Mouse (Mus musculus) WW6 (cell line): ENCODE measurements at regions not wholly inside any gene's neighbourhood (a gene's known extent, or its start where the extent isn't known, plus 50 kb on each side); places are given as distances from the start of the nearest gene placed in this dataset.

Experiments used
- DNase-seq: peaks from one replicate; pipeline ENCODE4 v3.0.0-alpha.2; 2013; ENCODE audit warnings: low read depth, low spot score

DNA sequence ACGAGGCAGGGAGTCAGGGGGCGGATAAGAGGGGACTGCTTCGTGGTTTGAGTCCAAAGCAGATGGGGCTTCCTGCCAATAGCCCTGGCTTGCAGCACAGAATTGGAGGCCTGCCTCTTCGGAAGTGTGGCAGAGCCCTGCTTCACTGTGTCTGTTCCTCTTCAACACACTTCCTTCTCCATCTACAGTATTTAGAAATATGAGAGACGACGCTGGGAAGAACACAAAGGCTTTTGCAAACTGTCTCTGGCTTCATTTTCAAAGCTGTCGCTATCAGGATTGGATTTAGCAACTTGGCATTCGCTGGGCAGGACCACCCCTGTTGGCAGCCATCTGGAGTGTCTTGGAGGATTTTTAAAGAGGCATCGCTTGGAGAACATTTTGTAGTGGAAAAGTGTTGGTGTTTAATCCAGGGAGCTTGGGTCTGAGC is 95.3 kb upstream of the Gm6657 start:
- no peak for DNase-seq

DNA sequence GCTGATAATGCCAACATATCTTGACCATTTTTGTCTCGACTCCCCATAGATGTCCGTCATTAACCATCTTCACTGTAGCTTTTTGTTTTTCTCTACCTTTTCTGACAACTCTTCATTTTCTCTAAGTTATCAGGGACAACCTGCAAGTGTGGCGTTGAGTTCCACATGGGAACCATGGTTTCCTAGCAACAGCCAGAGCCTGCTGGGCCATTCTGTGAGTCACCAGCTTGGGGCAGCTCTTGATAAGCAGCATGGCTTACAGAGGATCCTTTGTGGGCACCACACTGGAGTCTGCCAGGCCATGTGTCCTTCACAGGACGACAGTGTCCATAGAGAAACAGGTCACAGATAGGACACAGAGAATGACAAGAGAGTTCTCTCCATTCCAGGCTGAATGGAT is 94.3 kb upstream of the Gm6657 start:
- DNase-seq: no peak

GRCm38 (mm10) chr12:78100756-78101155 is 93.3 kb upstream of the Gm6657 start:
- DNase-seq: no peak

- no peak for DNase-seq
Measured at GRCm38 (mm10) chr12:78109931-78110330, 84.1 kb upstream of the Gm6657 start.

GRCm38 (mm10) chr12:78118131-78118530 is 75.9 kb upstream of the Gm6657 start:
- DNase-seq: no peak

GRCm38 (mm10) chr12:78119246-78119645 is 74.8 kb upstream of the Gm6657 start:
- DNase-seq: no peak

DNA sequence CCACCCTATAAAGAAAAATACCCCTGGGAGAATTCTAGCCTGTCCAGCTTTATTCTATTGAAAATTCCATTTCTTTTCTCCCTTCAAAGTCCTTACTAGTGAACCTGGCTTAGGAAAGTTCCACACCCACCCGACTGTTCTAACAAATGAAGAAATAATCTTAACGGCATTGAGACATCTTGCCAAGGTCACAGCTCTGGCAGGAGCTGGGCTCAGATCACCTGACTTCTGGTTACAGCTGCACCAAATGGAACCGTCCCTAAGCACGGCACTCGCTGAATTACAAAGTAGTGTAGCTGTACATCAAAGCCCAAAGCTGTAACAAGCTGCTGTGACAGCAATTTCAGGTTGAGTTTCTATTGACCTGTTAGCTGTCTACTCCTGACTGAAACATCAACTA is 74.2 kb upstream of the Gm6657 start:
- DNase-seq: no peak

GRCm38 (mm10) chr12:78129130-78129845 is 64.8 kb upstream of the Gm6657 start:
- DNase-seq: no peak

GRCm38 (mm10) chr12:78132016-78132797 is 61.8 kb upstream of the Gm6657 start:
- DNase-seq: no peak

GRCm38 (mm10) chr12:78133341-78133740 is 60.7 kb upstream of the Gm6657 start:
- no peak for DNase-seq

GRCm38 (mm10) chr12:78133984-78134383 is 60.1 kb upstream of the Gm6657 start:
- DNase-seq: no peak

DNA sequence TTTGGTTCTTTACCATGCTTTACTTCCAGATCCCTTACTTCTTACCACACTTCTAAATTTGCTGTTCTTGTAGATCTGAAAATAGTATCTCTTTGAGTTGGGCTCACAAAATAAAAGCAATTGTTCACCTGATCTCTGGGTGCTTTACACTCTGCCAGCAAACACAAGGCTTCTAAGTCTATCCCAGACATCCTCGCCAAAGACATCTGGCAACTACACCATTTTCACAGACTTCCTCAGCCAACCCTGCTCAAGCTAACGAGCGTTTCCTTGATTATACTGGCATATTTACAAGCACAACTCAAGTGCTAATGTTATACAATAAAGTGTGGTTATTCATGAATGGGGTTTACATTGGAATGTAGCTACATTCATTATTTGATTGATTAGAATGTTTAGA is 56.8 kb upstream of the Gm6657 start:
- no peak for DNase-seq

GRCm38 (mm10) chr12:78138467-78138866 is 55.6 kb upstream of the Gm6657 start:
- DNase-seq: no peak
